Mouse (Mus musculus) gastrocnemius, postnatal 4 days (tissue): ENCODE measurements around the gene Wdr49. TPM values are rescaled to one million over a fixed set of nuclear protein-coding genes. Genes with fewer than 3 reads are reported as not detected.
"Not testable (repeated sequence)": the region's sequence is repeated elsewhere in the genome, so short reads cannot be mapped to it uniquely, and the experiment has no call there.

Experiments used
- DNase-seq, 2 experiments: peaks; one replicate each; pipeline ENCODE4 v3.0.0; 2021 to 2022; ENCODE audit warnings: low spot score in 2 of 2, mixed read lengths in 2 of 2
- total RNA-seq, 2 experiments: library from RNA; stranded (reverse); gene quantifications; 2 replicates each; pipeline ENCODE4 v1.2.3; 2021

Gene Wdr49
- total RNA-seq, 2 experiments from 2014 or later = not detected

DNA sequence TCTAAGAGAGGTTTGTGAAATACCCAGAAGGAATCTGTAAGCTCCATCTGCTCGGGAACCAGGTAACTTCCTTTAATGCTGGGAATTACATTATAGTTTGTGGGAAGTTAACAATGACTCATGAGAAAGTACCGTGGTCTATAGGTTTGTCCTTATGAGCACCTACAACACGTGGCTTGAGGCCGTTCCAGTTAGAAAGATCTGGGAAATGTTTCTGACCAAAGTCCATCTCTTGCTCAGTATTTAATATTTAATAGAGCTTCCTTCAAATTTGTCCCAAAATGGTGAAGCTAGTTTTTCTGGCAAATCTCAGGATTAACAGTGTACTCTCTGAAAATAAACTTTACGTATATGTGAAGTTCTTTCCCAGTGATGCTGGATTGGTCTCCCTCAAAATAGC is 177.3 kb downstream of the Wdr49 start:
- DNase-seq = no peak

DNA sequence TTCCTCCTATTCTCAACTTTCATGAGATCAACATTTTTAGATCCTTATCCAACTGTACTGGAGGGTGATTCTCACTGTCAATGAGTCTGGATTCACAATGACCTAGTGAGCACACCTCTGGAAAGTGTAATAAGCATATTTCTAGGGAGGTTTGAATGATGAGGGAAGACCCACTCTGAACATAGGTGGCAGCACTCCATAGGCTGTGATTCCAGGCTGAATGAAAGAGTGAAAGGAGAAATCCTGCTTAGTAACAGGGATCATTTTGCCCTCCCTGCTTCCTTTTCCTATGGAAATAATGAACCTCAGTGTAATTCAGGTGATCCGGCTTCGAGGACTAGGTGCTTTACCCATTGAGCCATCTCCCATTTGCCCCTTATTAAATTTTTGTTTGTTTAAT is 180.9 kb downstream of the Wdr49 start:
- DNase-seq = no peak

DNA sequence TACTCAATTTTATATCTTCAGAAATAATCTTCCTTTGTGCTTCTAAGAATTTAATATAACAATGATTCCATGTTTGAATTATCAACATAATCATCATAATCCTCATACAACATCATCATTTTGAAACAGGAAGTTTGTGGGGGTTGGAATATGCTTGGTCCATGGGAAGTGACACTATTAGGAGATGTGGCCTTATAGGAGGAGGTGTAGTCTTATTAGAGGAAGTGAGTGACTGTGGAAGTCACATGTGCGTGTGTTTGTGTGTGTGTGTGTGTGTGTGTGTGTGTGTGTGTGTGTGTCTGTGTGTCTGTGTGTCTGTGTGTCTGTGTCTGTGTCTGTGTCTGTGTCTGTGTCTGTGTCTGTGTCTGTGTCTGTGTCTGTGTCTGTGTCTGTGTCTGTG is 182.5 kb downstream of the Wdr49 start:
- DNase-seq = not testable (repeated sequence)

DNA sequence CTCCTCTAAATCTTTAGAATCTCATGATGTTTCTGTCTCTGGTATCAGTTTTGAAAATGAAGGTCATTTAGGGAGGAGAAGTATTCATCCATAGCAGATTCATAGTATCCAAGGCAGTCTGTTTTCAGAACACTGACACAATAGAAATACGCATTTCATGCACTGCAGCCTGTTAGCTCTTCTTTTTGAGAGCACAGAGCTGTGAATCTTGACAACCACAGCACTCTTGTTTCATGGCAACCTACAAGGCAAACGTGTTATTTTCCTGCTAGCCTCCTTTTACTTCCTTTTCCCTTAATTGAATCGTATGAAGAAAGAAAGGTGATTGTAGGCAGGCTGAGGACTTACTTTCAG is 184.2 kb downstream of the Wdr49 start:
- DNase-seq = no peak

DNA sequence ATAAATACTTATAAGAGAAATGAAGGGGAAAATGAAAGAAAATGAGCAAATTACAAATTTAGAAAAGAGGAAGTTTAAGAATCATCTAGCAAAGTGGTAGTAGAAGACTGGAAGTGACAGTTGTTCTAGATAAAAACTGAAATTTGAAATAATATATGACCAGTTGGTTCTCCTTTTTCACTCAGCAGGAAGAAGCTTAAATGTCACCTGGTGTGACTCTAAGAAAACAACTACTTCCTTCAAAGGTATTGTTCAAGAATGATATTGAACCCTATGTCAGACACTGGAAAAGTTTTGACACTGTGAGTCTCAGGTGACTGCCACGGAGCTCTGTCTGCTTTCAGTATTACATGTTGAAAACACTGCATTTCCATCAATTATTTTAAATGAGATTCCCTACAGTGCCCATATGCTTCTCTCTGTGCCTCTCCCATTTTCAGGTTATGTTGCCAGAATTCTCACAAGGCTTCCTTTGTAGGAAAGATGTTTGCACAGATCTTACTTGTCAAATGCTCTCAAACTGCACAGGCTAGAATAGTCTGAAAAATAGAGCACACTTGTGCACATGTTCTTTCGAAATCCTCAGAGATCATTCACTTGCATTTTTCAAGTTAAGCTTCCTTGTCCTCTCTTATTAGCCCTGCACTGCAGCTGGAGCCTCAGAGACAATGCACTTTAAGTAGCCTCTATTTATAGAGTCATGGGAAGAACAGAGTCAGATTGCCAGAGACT is 184.8 kb downstream of the Wdr49 start:
- no peak for DNase-seq

DNA sequence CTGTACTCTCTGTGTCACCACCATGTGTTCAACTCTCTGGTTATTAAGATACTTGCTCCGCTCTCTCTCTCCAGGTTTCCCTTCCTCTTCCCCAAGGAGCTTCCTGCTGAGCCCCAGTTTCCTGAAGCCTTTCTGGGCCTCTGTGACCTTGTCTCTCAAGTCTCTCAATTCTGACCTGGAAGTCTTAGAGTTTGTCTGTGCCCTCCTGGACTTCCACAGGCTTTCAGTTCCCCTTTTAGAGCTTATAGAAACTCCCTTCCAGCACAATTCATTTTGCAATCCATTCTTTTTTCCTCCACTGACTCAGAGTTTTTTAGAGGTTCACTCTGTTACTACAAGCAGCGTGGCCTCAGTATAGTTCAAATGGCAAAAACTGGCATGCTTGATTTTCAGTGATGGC is 188.7 kb downstream of the Wdr49 start:
- DNase-seq = no peak

DNA sequence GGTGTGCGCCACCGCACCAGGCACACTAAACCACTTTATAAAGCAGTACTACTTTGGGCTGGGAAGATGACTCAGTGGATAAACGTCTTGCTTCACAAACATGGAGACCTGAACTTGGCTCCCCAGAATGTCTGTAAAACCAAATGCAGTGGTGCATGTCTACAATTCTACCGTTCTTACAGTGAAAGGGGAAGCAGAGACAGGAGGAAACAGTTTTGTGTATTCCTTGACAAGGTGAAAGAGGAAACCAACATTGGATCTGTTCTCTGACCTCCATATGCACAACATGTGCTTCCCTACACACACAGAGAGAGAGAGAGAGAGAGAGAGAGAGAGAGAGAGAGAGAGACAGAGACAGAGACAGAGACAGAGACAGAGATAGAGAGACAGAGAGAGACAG is 204.5 kb downstream of the Wdr49 start:
- no peak for DNase-seq

DNA sequence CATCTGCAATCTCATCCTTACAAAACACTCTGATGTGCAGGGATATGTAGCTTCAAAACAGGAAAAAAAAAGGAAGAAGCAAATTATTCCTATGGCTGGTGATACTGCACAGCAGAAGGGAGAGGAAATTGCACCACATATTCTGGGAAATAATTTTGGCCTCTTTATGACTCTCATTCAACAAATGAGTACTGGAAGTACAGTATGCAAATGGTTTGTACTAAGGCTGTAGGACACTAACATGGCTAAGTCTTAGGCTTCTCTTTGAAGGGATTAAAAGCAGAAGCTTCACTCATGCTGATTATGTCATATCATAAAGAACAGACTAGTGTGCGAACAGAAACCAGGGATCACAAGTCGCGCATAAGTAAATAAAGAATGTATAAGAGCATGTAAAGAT is 205.4 kb downstream of the Wdr49 start:
- no peak for DNase-seq

DNA sequence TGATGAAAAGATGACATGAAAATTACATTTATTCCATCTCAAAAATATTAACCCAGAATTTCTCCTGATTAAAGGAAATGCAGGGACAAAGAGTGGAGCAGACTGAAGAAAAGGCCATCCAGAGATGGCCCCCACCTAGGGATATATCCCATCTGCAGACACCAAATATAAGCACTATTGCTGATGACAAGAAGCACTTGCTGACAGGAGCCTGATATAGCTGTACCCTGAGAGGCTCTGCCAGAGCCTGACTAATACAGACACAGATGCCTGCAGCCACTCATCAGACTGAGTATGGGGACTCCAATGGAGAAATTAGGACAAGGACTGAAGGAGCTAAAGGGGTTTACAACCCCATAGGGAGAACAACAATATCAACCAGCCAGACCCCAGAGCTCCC is 206.8 kb downstream of the Wdr49 start:
- no peak for DNase-seq

DNA sequence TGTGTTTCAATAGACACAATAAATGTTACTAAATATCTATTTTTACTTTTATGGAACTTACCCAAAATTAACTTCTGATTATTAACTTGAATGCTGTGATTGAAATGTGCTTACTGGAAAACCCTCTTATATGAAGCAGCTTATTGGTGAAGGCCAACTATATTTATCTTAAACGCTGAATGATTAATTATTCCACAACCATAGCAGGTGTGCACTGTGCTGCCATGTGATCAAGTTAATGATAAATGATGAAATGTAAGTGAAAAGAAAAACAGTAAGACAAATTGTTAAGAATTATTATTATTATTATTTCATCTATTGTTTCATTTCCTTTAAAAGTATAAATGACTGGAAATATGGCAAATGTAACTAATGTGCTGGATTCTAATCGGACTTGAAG is 212.0 kb downstream of the Wdr49 start, which contains the start of gene Serpini2:
Gene Serpini2, minus strand, starts transcription at position 101 of the 400 bp plus-strand sequence.
- no peak for DNase-seq

DNA sequence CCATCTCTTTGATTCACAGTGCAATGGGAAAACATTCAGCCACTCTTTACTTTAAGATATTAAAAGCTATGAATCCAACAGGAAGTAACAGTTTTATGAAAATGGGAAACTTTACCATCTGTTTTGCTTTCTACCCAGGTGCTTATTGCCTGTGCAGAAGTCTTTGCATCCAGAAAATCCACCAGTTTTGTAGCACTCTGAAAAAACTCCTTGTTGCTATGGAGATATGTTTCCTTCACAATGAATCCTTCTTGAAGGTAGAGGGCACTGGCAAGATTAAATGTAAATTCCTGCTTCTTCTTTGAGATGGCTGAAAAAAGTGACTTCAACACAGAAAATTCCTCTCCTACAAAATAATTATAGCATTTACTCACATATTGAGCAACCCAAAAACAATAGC is 222.6 kb downstream of the Wdr49 start:
- no peak for DNase-seq

Other genes with a start within 250 kb of the Wdr49 start
- gene Serpini2, start 212.1 kb downstream of the Wdr49 start, total RNA-seq = not detected
- gene Pdcd10, start 74.7 kb upstream of the Wdr49 start, total RNA-seq = 10 to 100 TPM; 34.7 to 39.7 TPM
- gene Serpini1, start 75.4 kb upstream of the Wdr49 start, total RNA-seq = 1 to 10 TPM in 1 of 2 experiments, under 1 TPM in 1; 0.91 to 1.1 TPM